Mouse (Mus musculus) embryonic facial prominence, embryonic 14.5 days (tissue): Measurements from ENCODE around the gene Smim24. TPM values are rescaled to one million over a fixed set of nuclear protein-coding genes. Genes with fewer than 3 reads are reported as not detected.

Experiments
- ATAC-seq: fragments of 200-750 bp; cut with Nextera tagmentation; 2 replicates; pipeline ENCODE4 v1.8.0; 2017; ENCODE audit warnings: low read depth, moderate number of reproducible peaks, moderate TSS enrichment
- DNase-seq: peaks from one replicate; pipeline ENCODE4 v3.0.0-alpha.2; 2015; ENCODE audit warnings: low spot score
- H3K27ac ChIP-seq: fragments of 300-500 bp; sonication (generic); replicated peaks from 2 replicates; pipeline ENCODE4 v1.5.1; 2014; ENCODE audit warnings: low read depth, mild to moderate bottlenecking, low read length, moderate library complexity
- H3K27me3 ChIP-seq: fragments of 300-500 bp; sonication (generic); replicated peaks from 2 replicates; pipeline ENCODE4 v1.6.1; 2014; ENCODE audit warnings: low read length; ENCODE audit not compliant: control insufficient read depth, insufficient read depth
- H3K36me3 ChIP-seq: fragments of 300-500 bp; sonication (generic); 2 replicates; pipeline ENCODE4 v1.6.1; 2014; ENCODE audit warnings: low read length, mixed read lengths; ENCODE audit not compliant: control insufficient read depth, insufficient read depth
- H3K4me1 ChIP-seq: fragments of 300-500 bp; sonication (generic); 2 replicates; pipeline ENCODE4 v1.6.1; 2014; ENCODE audit warnings: antibody characterized with exemption, low read length; ENCODE audit not compliant: control insufficient read depth, insufficient read depth
- H3K4me2 ChIP-seq: fragments of 300-500 bp; sonication (generic); 2 replicates; pipeline ENCODE4 v1.6.1; 2014; ENCODE audit warnings: low read depth, mild to moderate bottlenecking, low read length, moderate library complexity, mixed read lengths
- H3K4me3 ChIP-seq: fragments of 300-500 bp; sonication (generic); 2 replicates; pipeline ENCODE4 v1.5.1; 2014; ENCODE audit warnings: low read depth, mild to moderate bottlenecking, low read length
- H3K9ac ChIP-seq: fragments of 300-500 bp; sonication (generic); 2 replicates; pipeline ENCODE4 v1.6.1; 2014; ENCODE audit warnings: low read depth, mild to moderate bottlenecking, low read length, moderate library complexity, mixed read lengths
- H3K9me3 ChIP-seq: fragments of 300-500 bp; sonication (generic); 2 replicates; pipeline ENCODE4 v1.6.1; 2016; ENCODE audit warnings: low read length; ENCODE audit not compliant: control insufficient read depth
- WGBS: fragments of 180-500 bp; shearing (Covaris S2); extraction: QIAGEN DNeasy Blood & Tissue Kit; methylation state at CpG from one replicate; pipeline ENCODE4 v1.1.7; 2014; 5-methylcytosine and 5-hydroxymethylcytosine counted together
- polyA plus RNA-seq: library from polyadenylated mRNA; unstranded; fragments of >200 nt; fragmentation: Nextera tagmentation; extraction: Ambion mirVana; gene quantifications from 2 replicates; pipeline ENCODE4 v1.2.1, GENCODE M21; 2014

The Smim24 gene
- polyA plus RNA-seq, 1 experiment from 2014 or later = 3.9 TPM

DNA sequence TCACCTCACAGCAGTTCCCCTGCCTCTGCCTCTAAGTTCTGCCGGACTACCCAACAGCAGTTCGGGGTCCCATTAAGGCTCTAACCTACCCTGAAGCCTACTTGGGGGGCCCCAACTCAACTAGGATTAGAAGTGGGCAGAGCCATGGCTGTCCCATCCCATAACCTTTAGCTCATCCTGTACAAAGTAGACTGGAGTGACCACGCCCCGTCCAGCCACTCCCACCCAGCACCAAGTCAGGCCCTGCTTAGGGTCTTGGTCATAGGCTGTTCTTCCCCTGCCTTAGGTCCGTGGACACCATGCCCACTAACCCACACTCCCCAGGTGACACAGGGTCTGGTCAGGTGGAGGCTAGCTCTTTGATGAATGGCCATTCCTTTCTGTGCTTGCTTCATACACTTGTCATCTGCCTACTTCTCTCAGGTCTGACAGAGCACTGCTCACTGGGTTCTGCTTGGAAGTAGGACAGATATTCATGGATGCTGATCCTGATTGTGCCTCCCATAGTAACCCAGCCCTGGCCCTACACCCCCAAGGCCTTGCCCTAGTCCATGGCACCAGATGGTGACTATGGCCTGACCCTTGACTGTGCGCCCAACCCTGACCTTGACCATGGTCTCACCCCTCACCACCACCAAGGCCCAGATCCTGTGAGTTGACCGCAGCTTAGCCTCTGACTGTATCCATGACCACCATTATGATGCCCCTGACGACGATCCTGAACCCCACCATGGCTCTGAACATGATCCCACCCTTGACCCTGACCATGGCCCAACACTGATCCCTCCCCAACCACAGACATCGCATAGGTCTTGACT is 26.5 kb downstream of the Smim24 start:
- Histone ChIP-seq H3K27me3 (no peaks in the 10 kb centered on the region), H3K27ac (0 out of 2 replicates have a peak overlapping the region, but pooled peaks have one; percentile 93), H3K4me1 (peaks cover 36% of the 10 kb centered on the region), H3K4me2 (no peak overlapping the region), H3K4me3 (no peak overlapping the region), H3K9ac (no peak overlapping the region; the same call in 1 of the 2 replicates), H3K36me3 (peaks cover 33% of the 10 kb centered on the region), H3K9me3 (no peaks in the 10 kb centered on the region)
- 93% methylated on average over 10 of the region's 10 CpGs for WGBS
- no peak for ATAC-seq
- DNase-seq = no peak

DNA sequence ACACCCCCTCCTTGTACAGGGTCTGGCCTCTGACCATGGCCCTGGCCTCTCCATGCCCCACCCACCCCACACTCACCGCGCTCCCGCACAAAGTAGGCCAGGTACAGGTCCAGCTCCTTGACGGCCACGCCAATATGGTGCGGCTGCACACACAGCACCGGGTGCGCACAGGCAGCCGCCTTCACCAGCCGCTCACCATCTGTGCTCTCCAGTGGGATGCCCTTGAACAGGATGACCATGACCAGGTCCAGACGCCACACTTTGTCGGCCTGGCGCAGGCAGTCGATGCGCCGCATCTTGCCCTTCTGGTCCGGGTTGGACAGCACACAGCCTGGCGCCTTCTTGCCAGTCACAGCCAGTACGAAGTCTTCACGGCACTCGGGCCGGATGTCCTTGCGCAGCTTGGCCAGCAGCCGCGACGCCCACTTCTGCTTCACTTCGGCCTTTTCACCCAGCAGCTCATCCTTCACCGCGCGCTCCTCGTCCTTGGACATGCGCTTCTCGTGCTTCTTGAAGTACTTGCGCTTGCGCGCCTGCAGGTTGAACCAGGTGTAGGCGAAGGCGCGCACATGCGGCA is 27.4 kb downstream of the Smim24 start:
- Histone ChIP-seq H3K27me3 (no peaks in the 10 kb centered on the region; the same call in 1 of the 2 replicates), H3K9me3 (no peaks in the 10 kb centered on the region), H3K4me2 (no peak overlapping the region), H3K27ac (no peak overlapping the region), H3K9ac (no peak overlapping the region), H3K36me3 (peaks cover 33% of the 10 kb centered on the region), H3K4me3 (no peak overlapping the region), H3K4me1 (peaks cover 38% of the 10 kb centered on the region)
- WGBS = 90% methylated on average over 40 of the region's 40 CpGs
- ATAC-seq (no peak), DNase-seq (no peak)

DNA sequence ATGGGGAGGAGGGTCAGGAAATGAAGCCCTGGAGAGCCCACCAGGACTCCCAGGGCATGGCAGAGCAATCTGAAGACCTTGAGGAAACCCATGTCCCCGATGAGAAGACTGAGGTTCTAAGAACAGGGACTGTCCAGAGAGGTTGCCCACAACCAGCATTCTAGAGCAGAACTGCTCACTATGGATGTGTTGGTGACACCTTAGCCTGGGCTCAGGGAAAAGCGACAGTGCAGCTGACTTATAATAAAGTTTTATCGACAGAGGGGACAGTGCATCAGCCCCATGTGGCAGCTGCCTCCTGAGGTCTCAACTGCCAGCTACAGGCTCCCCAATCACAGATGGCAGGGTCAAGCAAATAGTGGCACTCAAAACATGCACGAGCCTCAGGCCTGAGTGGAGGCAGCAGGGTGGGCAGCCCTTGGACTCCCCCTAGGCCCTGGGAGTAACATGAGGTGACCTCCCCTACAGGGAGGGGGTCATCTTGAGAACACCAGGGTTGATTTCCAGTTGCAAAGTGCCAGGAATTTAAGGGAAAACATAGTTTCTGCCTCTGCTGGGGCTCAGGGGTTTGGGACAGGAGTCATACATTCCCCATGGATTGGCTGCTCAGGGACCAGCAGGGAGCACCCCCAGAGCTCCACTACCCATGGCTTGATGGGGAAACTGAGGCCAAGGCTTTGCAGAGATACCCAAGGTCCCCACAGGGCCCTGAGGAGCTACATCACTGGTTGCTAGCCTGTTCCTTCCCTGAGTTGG is 28.4 kb downstream of the Smim24 start:
- Histone ChIP-seq H3K4me2 (no peak overlapping the region), H3K9ac (no peak overlapping the region), H3K4me1 (peaks cover 35% of the 10 kb centered on the region), H3K36me3 (peaks cover 33% of the 10 kb centered on the region), H3K27me3 (no peaks in the 10 kb centered on the region; the same call in none of the 2 replicates), H3K4me3 (no peak overlapping the region), H3K27ac (no peak overlapping the region), H3K9me3 (no peaks in the 10 kb centered on the region)
- DNase-seq (no peak), ATAC-seq (no peak)
- 73% methylated on average over 4 of the region's 4 CpGs for WGBS

DNA sequence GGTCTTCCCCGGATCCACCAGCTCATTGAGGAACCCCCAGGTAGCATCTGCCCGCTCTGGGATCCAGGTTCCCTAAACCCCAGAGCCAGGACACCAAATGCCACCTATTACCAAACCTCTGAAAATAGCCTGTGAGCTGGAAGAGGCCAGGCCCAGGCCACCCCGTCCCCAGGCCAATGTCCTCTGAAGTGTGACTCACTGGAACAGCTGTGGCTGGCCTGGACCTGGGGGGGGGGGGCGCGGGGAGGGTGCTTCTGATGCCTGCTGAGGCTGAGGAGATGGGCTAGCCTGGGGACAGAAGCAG is 28.9 kb downstream of the Smim24 start:
- Histone ChIP-seq H3K36me3 (peaks cover 33% of the 10 kb centered on the region), H3K9ac (no peak overlapping the region), H3K4me2 (no peak overlapping the region), H3K4me1 (peaks cover 30% of the 10 kb centered on the region), H3K9me3 (no peaks in the 10 kb centered on the region), H3K27me3 (no peaks in the 10 kb centered on the region; the same call in none of the 2 replicates), H3K27ac (no peak overlapping the region), H3K4me3 (no peak overlapping the region)
- 77% methylated on average over 3 of the region's 5 CpGs for WGBS
- DNase-seq (no peak), ATAC-seq (no peak)

DNA sequence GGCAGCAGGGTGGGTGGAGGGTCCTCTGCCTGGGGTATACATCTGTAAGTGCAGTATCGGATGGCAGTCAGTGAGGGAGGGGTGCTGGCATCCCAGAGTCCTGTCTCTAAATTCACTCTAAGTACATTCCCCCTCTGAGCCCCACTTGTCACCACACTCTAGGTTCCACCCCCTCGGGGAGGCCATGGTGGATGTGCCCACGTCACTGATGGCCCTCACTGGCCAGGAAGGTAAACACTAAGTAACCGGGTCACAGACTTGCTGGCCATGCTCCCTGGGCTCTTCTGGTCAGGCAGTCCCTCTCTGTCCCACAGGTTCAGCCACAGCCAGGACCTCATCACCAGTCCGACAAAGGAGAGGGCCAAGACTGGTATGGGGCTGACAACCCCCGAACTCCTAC is 29.3 kb downstream of the Smim24 start:
- ATAC-seq (no peak), DNase-seq (no peak)
- no peak overlapping the region for H3K4me2 ChIP-seq
- H3K9me3 ChIP-seq = no peaks in the 10 kb centered on the region
- WGBS = 73% methylated on average over 6 of the region's 6 CpGs
- no peaks in the 10 kb centered on the region; the same call in none of the 2 replicates for H3K27me3 ChIP-seq
- H3K9ac ChIP-seq = no peak overlapping the region
- peaks cover 26% of the 10 kb centered on the region for H3K4me1 ChIP-seq
- H3K36me3 ChIP-seq = peaks cover 33% of the 10 kb centered on the region
- no peak overlapping the region for H3K27ac ChIP-seq
- H3K4me3 ChIP-seq = no peak overlapping the region

DNA sequence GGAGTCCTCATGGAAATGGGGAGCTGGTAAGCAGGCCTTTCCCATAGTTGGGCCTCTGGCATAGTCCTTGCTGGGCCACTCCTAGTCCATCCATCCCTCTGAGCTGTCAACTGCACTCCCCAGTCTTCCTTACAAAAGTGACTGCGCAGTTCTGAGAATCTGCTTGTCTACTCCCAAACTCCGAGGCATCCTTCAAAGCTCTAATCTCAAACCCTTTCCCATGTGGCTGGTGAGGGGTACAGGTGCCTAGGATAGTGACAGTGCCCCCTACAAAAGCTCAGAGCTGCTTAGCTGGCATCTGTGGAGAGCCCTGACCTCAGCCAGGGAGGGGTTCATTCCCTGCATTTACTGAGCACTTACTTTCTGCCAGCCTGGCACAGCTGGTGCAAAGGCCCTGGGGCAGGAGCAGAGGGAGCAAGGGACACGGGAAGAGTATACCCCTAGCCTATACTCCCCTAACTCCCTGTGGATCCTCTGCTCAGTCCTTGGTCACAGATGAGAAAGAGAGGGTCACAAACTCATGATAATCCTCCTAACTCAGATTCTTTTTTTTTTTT is 29.9 kb downstream of the Smim24 start:
- Histone ChIP-seq H3K27me3 (peaks cover under 1% of the 10 kb centered on the region), H3K9me3 (no peaks in the 10 kb centered on the region)
- 85% methylated on average over 3 of the region's 3 CpGs for WGBS

DNA sequence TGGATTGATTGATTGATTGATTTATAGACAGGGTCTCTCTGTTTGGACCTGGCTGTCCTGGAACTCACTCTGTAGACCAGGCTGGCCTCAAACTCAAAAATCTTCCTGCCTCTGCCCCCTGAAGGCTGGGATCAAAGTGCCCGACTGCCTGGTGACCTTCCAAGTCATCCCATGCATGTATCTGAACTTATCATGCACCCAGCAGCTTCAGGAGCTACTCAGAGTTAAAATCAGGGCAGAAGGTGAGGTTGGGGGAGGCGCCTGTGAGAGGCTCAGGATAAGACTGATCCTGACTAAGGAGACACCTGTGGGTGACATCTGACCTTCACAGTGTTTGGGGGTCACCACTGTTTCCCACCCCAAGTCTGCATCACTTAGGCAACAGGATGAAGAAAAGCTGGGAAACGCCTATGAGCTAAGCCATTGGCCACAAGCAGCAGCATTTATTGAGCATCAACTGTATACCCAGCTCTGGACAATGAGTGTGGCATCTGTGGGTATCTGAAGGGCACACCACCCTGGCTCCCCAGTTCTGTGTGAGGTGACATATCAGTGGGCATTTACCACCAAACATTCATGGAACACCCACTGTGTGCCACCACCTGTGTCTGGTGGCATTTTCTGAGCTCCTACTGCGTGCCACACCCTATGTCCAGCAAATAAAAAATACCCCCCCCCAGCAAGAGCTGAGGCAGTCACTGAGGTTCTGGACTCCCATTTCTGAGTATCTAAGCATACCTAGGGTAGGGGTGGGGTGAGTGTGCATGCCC is 30.8 kb downstream of the Smim24 start:
- ATAC-seq (no peak), DNase-seq (no peak)
- Histone ChIP-seq H3K27ac (no peak overlapping the region), H3K4me1 (peaks cover 24% of the 10 kb centered on the region), H3K27me3 (peaks cover 6% of the 10 kb centered on the region), H3K36me3 (peaks cover 22% of the 10 kb centered on the region), H3K4me2 (peak overlapping the region; percentile 71), H3K9me3 (no peaks in the 10 kb centered on the region), H3K4me3 (peak overlapping the region; percentile 73), H3K9ac (peak overlapping the region; percentile 85; the same call in 1 of the 2 replicates)
- WGBS = 63% methylated on average over 4 of the region's 4 CpGs

More for the DNA sequence above, 29.9 kb downstream of the Smim24 start:
- no peak overlapping the region for H3K4me3 ChIP-seq
- H3K9ac ChIP-seq = no peak overlapping the region
- DNase-seq = no peak
- H3K4me2 ChIP-seq = no peak overlapping the region
- H3K27ac ChIP-seq = no peak overlapping the region
- ATAC-seq = no peak
- H3K4me1 ChIP-seq = peaks cover 24% of the 10 kb centered on the region
- peaks cover 30% of the 10 kb centered on the region for H3K36me3 ChIP-seq
